Mouse (Mus musculus) ES-E14 (cell line): Measurements from ENCODE around the gene Pnliprp2. TPM values are rescaled to one million over a fixed set of nuclear protein-coding genes. Genes with fewer than 3 reads are reported as not detected.

Experiments used
- DNase-seq: peaks from one replicate; pipeline ENCODE4 v3.0.0-alpha.2; 2013; ENCODE audit warnings: low read depth, low spot score
- H3K27ac ChIP-seq: 2 replicates; pipeline ENCODE4 v1.5.1; 2012; ENCODE audit warnings: low read depth, mild to moderate bottlenecking, low read length, moderate library complexity, mixed read lengths; ENCODE audit not compliant: poor library complexity, insufficient read depth, severe bottlenecking
- H3K36me3 ChIP-seq: 2 replicates; pipeline ENCODE4 v1.6.1; 2012; ENCODE audit warnings: mild to moderate bottlenecking, low read length, moderate library complexity, mixed read lengths; ENCODE audit not compliant: control insufficient read depth, poor library complexity, insufficient read depth, severe bottlenecking
- H3K4me1 ChIP-seq, 2 experiments: fragments of 150-350 bp in 1 of 2; sonication (generic) in 1 of 2; 2 replicates each; pipeline ENCODE4 v1.6.1; 2012; ENCODE audit warnings: low read length in 2 of 2, mild to moderate bottlenecking in 1 of 2, mixed read lengths in 1 of 2; ENCODE audit not compliant: control insufficient read depth in 2 of 2, insufficient read depth in 2 of 2, poor library complexity in 1 of 2
- H3K4me3 ChIP-seq, 2 experiments: fragments of 150-350 bp in 1 of 2; sonication (generic) in 1 of 2; 2 replicates each; pipeline ENCODE4 v1.5.1; 2012; ENCODE audit warnings: low read length in 2 of 2, low read depth in 1 of 2, mild to moderate bottlenecking in 1 of 2, mixed read lengths in 1 of 2; ENCODE audit not compliant: insufficient read depth in 1 of 2, poor library complexity in 1 of 2, severe bottlenecking in 1 of 2
- H3K9ac ChIP-seq: 2 replicates; pipeline ENCODE4 v1.6.1; 2012; ENCODE audit warnings: low read depth, mild to moderate bottlenecking, low read length, mixed read lengths; ENCODE audit not compliant: poor library complexity, insufficient read depth, severe bottlenecking
- H3K9me3 ChIP-seq: fragments of 150-350 bp; sonication (generic); 2 replicates; pipeline ENCODE4 v1.6.1; 2012; ENCODE audit warnings: low read depth, mild to moderate bottlenecking, low read length; ENCODE audit not compliant: control insufficient read depth, insufficient read depth
- CHD2 ChIP-seq: IDR thresholded peaks from 2 replicates; pipeline ENCODE4 v1.6.1; 2014; ENCODE audit warnings: mild to moderate bottlenecking, low read depth, low read length, inconsistent platforms
- HCFC1 ChIP-seq: IDR thresholded peaks from 2 replicates; pipeline ENCODE4 v1.6.1; 2012; ENCODE audit warnings: low read length, inconsistent platforms, borderline replicate concordance; ENCODE audit not compliant: insufficient read depth
- MAFK ChIP-seq: IDR thresholded peaks from 2 replicates; pipeline ENCODE4 v1.6.1; 2014; ENCODE audit warnings: mild to moderate bottlenecking, low read depth, low read length, inconsistent platforms; ENCODE audit not compliant: insufficient read depth
- ZC3H11A ChIP-seq: IDR thresholded peaks from 2 replicates; pipeline ENCODE4 v1.6.1; 2012; ENCODE audit warnings: low read depth, mild to moderate bottlenecking, inconsistent platforms, low read length, borderline replicate concordance
- ZNF384 ChIP-seq: IDR thresholded peaks from 2 replicates; pipeline ENCODE4 v1.6.1; 2012; ENCODE audit warnings: low read depth, low read length, inconsistent platforms
- in situ Hi-C, 2 experiments: fragments of 600-800 bp; cut with MboI; formaldehyde crosslinking; loops; one replicate each; pipeline ENCODE4 v1.15.1; 2025; ENCODE audit warnings: low sequenced_read_pairs in 2 of 2, inconsistent platforms in 1 of 2; ENCODE audit not compliant: unreplicated experiment in 2 of 2
- total RNA-seq: library from RNA; depleted of rRNA; stranded (reverse); fragments of 300-350 nt; gene quantifications from 2 replicates; pipeline ENCODE4 v1.2.3, GENCODE M21; 2012; rRNA removed

Gene Pnliprp2
- total RNA-seq, result 0.40 TPM in 1 of 2 replicates, not detected in the other

DNA sequence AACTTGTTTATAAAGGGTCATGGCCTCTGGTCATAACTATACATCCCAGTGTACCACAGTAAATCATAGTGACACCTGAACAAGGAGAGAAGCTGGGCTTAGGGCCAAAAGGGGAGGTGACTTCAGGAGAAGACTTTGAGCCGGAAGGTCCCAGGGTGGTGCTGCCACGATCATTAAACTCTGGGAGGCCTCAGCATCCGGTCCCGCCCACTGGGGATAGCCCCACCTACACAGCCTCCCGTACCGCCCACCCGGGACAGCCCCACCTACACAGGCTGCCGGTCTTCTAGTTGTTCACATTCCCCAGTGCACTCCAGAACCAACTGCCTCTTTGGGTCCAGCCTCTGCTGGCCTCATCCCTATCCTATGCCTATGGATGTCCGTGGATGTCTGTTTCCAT is at the start of gene Pnliprp2:
Gene Pnliprp2 (plus strand): TSS at position 297 of the 400 bp plus-strand sequence.
- in situ Hi-C loops, result no loop called here
- H3K36me3 ChIP-seq, result no peaks in the 10 kb centered on the region
- peak; percentile 16 for DNase-seq
- H3K27ac ChIP-seq, result no peak within 1 kb of the TSS
- TF ChIP-seq MAFK (no peak), ZC3H11A (no peak), ZNF384 (no peak), CHD2 (no peak)
- no peak within 1 kb of the TSS for H3K4me3 ChIP-seq
- H3K9ac ChIP-seq, result no peak within 1 kb of the TSS
- H3K9me3 ChIP-seq, result no peaks in the 10 kb centered on the region
- H3K4me1 ChIP-seq, result no peaks in the 10 kb centered on the region; a peak in 1 of 4 replicates

DNA sequence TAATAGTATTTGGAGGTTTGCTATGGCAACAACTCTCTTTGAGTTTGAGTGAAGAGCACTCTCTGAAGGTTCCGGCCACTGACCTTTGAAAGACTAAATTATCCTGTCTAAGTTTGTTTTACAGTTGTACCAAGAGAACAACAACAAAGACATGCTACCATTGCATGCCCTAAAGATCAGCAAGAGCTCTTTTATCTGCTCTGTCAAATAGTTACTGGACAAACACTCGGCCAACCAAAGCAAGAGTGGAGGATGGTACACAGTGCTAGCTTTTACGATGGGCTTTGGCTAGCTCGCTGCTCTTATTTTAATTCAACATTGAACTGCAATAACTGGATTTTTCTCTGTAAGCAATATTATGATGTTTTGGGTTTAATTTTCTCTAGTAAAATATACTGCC is 41.6 kb upstream of the Pnliprp2 start:
- Histone ChIP-seq H3K4me3 (no peak overlapping the region), H3K9me3 (no peaks in the 10 kb centered on the region), H3K4me1 (no peaks in the 10 kb centered on the region), H3K27ac (no peak overlapping the region), H3K36me3 (no peaks in the 10 kb centered on the region), H3K9ac (no peak overlapping the region)
- in situ Hi-C loops, result no loop called here
- DNase-seq, result no peak
- no peak for TF ChIP-seq CHD2
- no peak for TF ChIP-seq MAFK
- no peak for TF ChIP-seq HCFC1
- TF ChIP-seq ZNF384, result no peak
- TF ChIP-seq ZC3H11A, result no peak

DNA sequence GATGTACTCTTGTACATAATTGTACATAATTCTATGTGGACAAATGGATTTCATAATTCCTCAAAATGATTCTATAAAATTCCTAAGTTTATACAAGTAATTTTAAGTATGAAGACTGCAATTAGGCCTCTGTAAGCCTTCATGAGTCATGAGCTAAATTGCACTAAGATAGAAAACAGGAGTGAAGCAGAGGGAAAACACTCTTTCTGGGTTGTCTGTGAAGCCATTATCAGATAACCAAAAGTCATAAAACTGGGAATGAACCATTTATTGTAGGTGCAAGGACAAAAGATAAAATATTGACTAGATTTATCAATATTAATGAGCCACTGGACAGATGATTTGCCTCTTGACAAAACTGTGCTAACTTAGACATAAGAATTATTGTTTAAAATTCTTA is 39.1 kb upstream of the Pnliprp2 start:
- in situ Hi-C loops, result no loop called here
- H3K27ac ChIP-seq, result no peak overlapping the region
- no peak for DNase-seq
- H3K4me3 ChIP-seq, result no peak overlapping the region
- no peaks in the 10 kb centered on the region for H3K36me3 ChIP-seq
- H3K9ac ChIP-seq, result no peak overlapping the region
- H3K9me3 ChIP-seq, result no peaks in the 10 kb centered on the region
- H3K4me1 ChIP-seq, result no peaks in the 10 kb centered on the region
- TF ChIP-seq HCFC1 (no peak), MAFK (no peak), CHD2 (no peak), ZC3H11A (no peak), ZNF384 (no peak)

DNA sequence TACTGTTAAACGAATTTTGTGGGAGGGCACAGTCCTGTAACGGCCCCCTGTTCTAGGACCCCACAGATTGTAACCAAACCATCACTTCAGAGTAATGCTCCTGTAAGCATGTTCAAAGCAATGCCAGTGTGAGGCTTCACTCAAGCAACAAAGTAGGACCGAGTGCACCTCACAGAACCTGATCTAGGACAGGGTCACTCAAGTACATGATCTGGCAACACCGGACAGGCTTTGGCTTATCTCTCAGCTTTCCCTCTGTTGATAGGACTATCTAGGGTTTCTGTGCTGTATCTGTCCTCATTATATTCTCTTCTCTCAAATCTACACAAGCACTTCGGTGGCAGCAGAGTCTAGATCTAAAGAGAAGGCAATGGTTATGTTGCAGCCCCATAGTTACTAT is 33.0 kb upstream of the Pnliprp2 start:
- in situ Hi-C loops, result no loop called here
- DNase-seq, result no peak
- Histone ChIP-seq H3K36me3 (no peaks in the 10 kb centered on the region), H3K4me3 (no peak overlapping the region), H3K9ac (no peak overlapping the region), H3K27ac (no peak overlapping the region), H3K4me1 (no peaks in the 10 kb centered on the region), H3K9me3 (no peaks in the 10 kb centered on the region)
- TF ChIP-seq ZC3H11A, result no peak
- no peak for TF ChIP-seq HCFC1
- no peak for TF ChIP-seq MAFK
- TF ChIP-seq ZNF384, result no peak
- TF ChIP-seq CHD2, result no peak

DNA sequence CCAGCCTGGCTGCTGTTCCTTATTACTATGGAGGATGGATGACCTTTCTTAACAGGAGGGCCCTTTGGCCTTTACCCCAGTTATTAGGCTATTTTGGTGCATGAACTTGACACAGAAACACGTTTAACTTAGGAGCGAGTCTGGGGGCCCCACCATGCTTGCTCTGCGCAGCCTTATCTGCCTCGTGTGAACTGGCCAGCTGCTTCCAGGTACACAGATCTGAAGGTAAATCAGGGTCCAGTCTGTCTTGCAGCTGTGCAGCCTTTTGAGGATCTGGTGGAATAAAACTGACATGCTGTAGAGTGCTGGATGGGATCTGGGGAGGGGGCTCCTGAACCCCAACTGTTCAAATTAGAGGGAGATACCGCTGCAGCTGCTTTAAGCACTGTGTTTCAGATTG is 31.8 kb upstream of the Pnliprp2 start:
- TF ChIP-seq ZC3H11A (no peak), CHD2 (no peak), ZNF384 (no peak), HCFC1 (no peak), MAFK (no peak)
- no peaks in the 10 kb centered on the region for H3K4me1 ChIP-seq
- no peak overlapping the region for H3K27ac ChIP-seq
- H3K9ac ChIP-seq, result no peak overlapping the region
- no peaks in the 10 kb centered on the region for H3K36me3 ChIP-seq
- no peaks in the 10 kb centered on the region for H3K9me3 ChIP-seq
- in situ Hi-C loops, result no loop called here
- no peak overlapping the region for H3K4me3 ChIP-seq
- no peak for DNase-seq
